Mouse (Mus musculus): ENCODE results near the gene Cast. TPM values are rescaled to one million over a fixed set of nuclear protein-coding genes. Genes with fewer than 3 reads are reported as not detected.

Cast gene
- total RNA-seq, 1 experiment from 2014 or later = 64.1 TPM

DNA sequence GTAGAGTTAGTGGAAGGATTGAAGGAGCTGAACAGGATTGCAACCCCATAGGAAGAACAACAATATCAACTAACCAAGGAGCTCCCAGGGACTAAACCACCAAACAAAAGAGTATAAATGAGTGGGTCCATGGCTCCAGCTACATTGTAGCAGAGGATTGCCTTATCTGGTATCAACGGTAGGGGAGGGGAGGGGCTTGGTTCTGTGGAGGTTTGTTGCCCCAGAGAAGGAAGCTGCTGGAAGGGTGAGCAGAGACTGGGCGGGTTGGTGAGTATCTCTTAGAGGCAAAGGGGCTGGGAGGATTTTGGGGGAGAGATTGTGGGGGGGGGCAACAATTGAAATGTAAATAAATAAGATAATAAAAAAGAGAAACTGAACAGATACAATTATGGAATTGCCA lies 89.6 kb downstream of the Cast start:
- no peak for ATAC-seq (replicated peaks; ENCODE audit: low read depth, poor library complexity, severe bottlenecking)

DNA sequence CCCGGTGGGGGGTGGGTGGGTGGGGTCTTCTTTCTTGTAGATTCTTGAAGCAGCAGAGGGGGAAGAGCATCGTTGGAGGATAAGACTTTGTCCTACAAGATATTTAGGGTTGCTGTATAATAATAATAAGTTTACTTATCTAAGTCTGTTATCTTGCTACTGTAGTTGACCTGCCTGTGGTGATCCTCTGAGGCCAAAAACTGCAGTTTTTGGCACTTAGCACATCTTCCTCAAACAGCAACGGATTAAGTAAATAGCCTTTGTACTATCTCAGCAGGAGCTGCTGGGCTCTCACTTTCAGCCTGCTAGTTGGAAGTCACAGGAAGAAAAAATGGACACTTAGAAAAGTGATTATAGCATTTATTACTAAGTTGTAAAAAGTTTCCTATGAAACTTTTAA lies 112.4 kb downstream of the Cast start:
- no peak for ATAC-seq (replicated peaks; ENCODE audit: low read depth, poor library complexity, severe bottlenecking)

DNA sequence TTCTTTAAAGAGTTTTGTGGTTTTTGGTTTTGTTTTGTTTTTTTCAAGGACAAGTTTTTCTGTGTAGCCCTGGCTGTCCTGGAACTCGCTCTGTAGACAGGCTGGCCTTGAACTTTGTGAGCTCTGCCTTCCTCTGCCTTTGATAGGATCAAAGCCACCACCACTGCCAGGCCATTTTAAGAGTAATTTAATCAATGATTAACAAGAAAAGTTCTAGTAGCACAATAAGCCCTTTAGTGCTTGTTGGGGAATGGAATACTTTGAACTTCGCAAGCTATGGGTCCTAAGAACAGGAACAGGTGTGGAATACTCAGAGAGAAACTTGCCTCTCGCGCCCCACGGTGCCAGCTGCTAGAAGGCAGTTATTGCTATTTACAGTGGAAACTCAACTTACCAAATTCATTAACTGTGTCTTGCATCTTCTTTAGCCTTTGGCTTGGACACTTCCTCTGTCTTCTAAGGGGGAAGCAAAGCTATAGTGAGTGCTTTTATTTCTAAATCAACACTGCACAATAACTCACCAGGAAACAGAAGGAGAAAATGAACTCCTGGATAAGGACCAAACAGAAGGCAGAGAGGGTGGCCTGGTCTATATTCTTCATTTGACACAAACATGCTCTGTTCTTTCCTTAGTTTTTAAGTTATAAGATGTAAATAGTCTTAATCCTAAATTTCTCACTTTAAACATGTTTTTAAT lies 113.0 kb downstream of the Cast start:
- ATAC-seq (replicated peaks; ENCODE audit: low read depth, poor library complexity, severe bottlenecking) = no peak

Other genes starting within 250 kb of the Cast start
- gene Erap1, start 169.2 kb downstream of the Cast start, total RNA-seq (2017) = 126 and 145 TPM in 2 replicates